Mouse (Mus musculus): ENCODE data around the gene Eif3i.

DNA sequence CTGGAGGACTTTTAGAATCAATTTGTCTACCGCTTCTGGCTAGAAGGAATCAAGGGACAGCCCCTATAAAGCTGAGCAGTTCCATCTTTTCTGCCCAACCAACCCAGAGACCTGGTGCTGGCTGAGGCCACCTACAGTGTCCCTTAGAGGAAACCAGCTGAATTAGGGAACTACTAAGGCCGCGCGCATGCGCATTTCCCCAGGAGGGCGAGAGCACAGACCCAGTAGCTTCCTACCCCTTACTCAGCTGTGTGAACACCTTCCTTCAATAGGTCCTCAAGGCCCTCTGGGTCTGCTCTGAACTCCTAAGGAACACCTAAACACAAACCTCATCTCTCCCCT lies 24.6 kb upstream of the Eif3i start:
- TF ChIP-seq CTCF (IDR thresholded peaks at IDR 0.05; ENCODE audit: borderline replicate concordance, extremely low read depth, insufficient read depth, insufficient read length) (no peak), POLR2A (IDR thresholded peaks at IDR 0.05; ENCODE audit: borderline replicate concordance, extremely low read depth, insufficient read depth, insufficient read length, poor library complexity, severe bottlenecking) (no peak)

All from brain, embryonic 14.5 days (tissue).